10 mouse cellular contexts compared by ENCODE assay signal in genomic region chr12:74848611-74849347, GRCm38 (mm10).
DNase-seq lines count a peak whose midpoint lies in the region; TF ChIP-seq lines count a peak whose summit lies in the region.
"Had no signal": no experiment of that assay in that cellular context is flagged by ENCODE, and none has a peak within 500 bp of the region (broad histone marks: within the 10 kb centered on the region; RNA-seq: fewer than 3 reads in every experiment).

No protein-coding gene starts in this region.

- H3K27me3 ChIP-seq in heart, embryonic 10.5 days (ENCODE audit: insufficient read depth, poor library complexity, severe bottlenecking), result no peaks in the 10 kb centered on the region
- H3K27me3 ChIP-seq: lung, embryonic 15.5 days had no signal

- no peaks in the 10 kb centered on the region for H3K36me3 ChIP-seq in heart, embryonic 10.5 days
- H3K36me3 ChIP-seq: limb, embryonic 10.5 days; lung, embryonic 15.5 days had no signal

- DNase-seq in cerebellum, adult 9-10 months, result peak; percentile 2
- DNase-seq in cerebellum, adult 11-12 months, result no peak
- peak; percentile 83 to 84 for DNase-seq in cerebellum, postnatal 10 days
- peak; percentile 85 to 86 for DNase-seq in layer of hippocampus, adult 2 months (ENCODE audit: low spot score in 2 of 2)
- peak; percentile 80 for DNase-seq in left cerebral cortex, postnatal 4 days
- DNase-seq in adrenal gland, postnatal 25 days, result no peak
- DNase-seq in heart, embryonic 10.5 days (ENCODE audit: low spot score), result no peak
- no peak for DNase-seq in thymus, adult 18-20 months

- H3K4me3 ChIP-seq in layer of hippocampus, adult 2 months, result peak overlapping the region; percentile 15
- no peak overlapping the region for H3K4me3 ChIP-seq in heart, embryonic 10.5 days
- H3K4me3 ChIP-seq: limb, embryonic 10.5 days; lung, embryonic 15.5 days had no signal

- no peaks in the 10 kb centered on the region for H3K9me3 ChIP-seq in heart, embryonic 10.5 days
- H3K9me3 ChIP-seq: limb, embryonic 10.5 days; lung, embryonic 15.5 days had no signal

- no peak for TF ChIP-seq CTCF in layer of hippocampus, adult 2 months (conservative IDR thresholded peaks at IDR 0.05)

- intact Hi-C loops in left cerebral cortex, postnatal 4 days (cut with DNase I), result no loop called here

- H3K27ac ChIP-seq in layer of hippocampus, adult 2 months, result no peak overlapping the region
- H3K27ac ChIP-seq in heart, embryonic 10.5 days, result no peak overlapping the region
- H3K27ac ChIP-seq: limb, embryonic 10.5 days; lung, embryonic 15.5 days had no signal

- H3K4me1 ChIP-seq in heart, embryonic 10.5 days, result no peaks in the 10 kb centered on the region
- H3K4me1 ChIP-seq: limb, embryonic 10.5 days; lung, embryonic 15.5 days had no signal

- WGBS in heart, embryonic 10.5 days, result 79% methylated on average over 12 of the region's 12 CpGs

Comparison
In these comparisons a context has a peak if more than half of its experiments do, and no peak if none do; other contexts are left out.
1. DNase-seq: peak in cerebellum, adult 9-10 months (single experiment), cerebellum, postnatal 10 days (2 of 2), layer of hippocampus, adult 2 months (2 of 2) and left cerebral cortex, postnatal 4 days (single experiment); none in cerebellum, adult 11-12 months (single experiment), adrenal gland, postnatal 25 days (single experiment), heart, embryonic 10.5 days (single experiment) and thymus, adult 18-20 months (0 of 2).